Mouse (Mus musculus) lung, adult 2 months (tissue): ENCODE data around the gene Il1rapl2.

Experiments used
- CTCF ChIP-seq: fragments of 200-500 bp; IDR thresholded peaks from 2 replicates; pipeline ENCODE4 v1.5.1; 2011; ENCODE audit warnings: mild to moderate bottlenecking, low read length, control low read depth; ENCODE audit not compliant: insufficient read depth
- POLR2A ChIP-seq: fragments of 200-500 bp; IDR thresholded peaks from 2 replicates; pipeline ENCODE4 v1.6.1; 2011; ENCODE audit warnings: low read depth, mild to moderate bottlenecking, control low read depth, low read length, borderline replicate concordance; ENCODE audit errors: extremely low read depth

DNA sequence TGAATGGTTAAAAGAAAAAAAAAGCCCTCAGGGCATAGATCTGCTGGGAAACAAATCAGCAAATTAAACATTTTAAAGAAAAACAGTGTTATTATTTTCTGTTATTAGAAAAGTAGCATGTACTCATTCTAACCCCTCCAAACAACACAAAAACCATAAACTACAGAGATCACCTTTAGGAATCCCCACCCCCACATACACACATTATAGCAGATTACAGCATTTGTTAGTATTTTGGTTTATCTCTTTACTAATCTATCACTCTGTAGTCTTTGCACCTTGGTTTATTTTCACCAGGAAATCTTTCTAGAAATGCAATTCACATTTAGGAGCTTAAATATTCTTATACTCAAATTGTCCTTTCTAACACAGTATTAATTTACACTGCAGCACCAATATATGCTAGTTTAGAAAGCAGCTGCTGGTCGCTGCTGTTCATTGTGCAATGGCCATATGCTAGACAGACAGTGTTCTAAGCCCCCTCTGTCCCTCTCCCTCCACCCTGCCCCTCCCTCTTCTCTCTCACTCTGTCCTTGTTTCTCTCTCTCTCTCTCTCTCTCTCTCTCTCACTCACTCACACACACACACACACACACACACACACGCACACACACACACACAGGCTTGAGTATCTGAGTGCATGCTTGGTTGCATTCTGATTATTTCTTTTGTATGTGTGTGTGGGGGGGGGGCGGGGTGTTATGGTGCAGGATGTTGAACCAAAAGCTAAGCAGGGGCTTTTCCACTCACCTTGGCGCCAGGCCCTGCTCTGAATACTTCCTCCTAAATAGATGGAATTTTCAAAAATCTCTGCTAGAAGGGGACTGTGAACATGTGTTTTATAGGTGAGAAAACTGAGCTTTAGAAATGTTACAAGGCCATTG, 236.1 kb downstream of the Il1rapl2 start:
- TF ChIP-seq POLR2A (no peak), CTCF (no peak)
